In the genomic region with DNA sequence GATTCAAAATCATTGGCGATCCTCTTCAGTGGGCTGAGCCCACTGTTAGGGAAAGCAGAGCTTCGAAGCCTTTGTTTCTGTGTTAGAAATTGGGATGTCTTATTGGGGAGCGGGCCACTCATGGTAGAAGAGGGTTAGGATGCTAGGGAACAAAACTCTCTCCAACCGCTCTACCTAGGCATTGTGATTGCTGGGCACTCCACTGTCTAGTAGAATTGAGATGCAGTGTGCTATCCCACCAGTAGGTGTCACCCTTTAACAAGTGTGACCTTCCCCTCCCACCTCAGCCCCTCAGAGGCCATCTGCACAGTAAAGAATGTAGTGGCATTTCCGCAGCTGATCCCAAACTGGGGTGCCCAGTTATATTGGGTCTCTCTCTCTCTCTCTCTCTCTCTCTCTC, we compare ENCODE assay signal across 8 mouse cellular contexts. TPM values are rescaled to one million over a fixed set of nuclear protein-coding genes. Genes with fewer than 3 reads are reported as not detected.
DNase-seq lines count a peak whose midpoint lies in the region; ATAC-seq and TF ChIP-seq lines count a peak whose summit lies in the region.

No protein-coding gene starts in this region.

- no peak for ATAC-seq in embryonic facial prominence, embryonic 13.5 days (ENCODE audit: insufficient number of reproducible peaks, insufficient read depth, low FRiP score, low TSS enrichment, low read depth)
- peak; percentile 83; the same call in 1 of the 2 replicates for ATAC-seq in kidney, embryonic 14.5 days (ENCODE audit: low FRiP score, low TSS enrichment)
- peak; percentile 73 for ATAC-seq in limb, embryonic 14.5 days (ENCODE audit: low FRiP score, low read depth)
- ATAC-seq in midbrain, postnatal 0 days (ENCODE audit: low FRiP score), result 0 out of 2 replicates have a peak, but pooled peaks have one; percentile 54

- no peak for TF ChIP-seq POLR2A in limb, embryonic 14.5 days (IDR thresholded peaks at IDR 0.05; ENCODE audit: borderline replicate concordance, extremely low read depth, insufficient read depth, insufficient read length)

- H3K36me3 ChIP-seq in embryonic facial prominence, embryonic 13.5 days, result no peaks in the 10 kb centered on the region
- H3K36me3 ChIP-seq in heart, embryonic 10.5 days, result no peaks in the 10 kb centered on the region
- H3K36me3 ChIP-seq in kidney, embryonic 14.5 days (ENCODE audit: control insufficient read depth, insufficient read depth, low read length), result no peaks in the 10 kb centered on the region
- H3K36me3 ChIP-seq in limb, embryonic 14.5 days (ENCODE audit: control insufficient read depth, insufficient read depth, low read length), result no peaks in the 10 kb centered on the region
- H3K36me3 ChIP-seq in midbrain, postnatal 0 days (ENCODE audit: insufficient read depth, low read length), result no peaks in the 10 kb centered on the region

- no peaks in the 10 kb centered on the region; the same call in 1 of the 2 replicates for H3K27me3 ChIP-seq in embryonic facial prominence, embryonic 13.5 days
- 0 out of 2 replicates have a peak, but pooled peaks cover 12% of the 10 kb centered on the region for H3K27me3 ChIP-seq in heart, embryonic 10.5 days (ENCODE audit: insufficient read depth, poor library complexity, severe bottlenecking)
- H3K27me3 ChIP-seq in kidney, embryonic 14.5 days (ENCODE audit: control insufficient read depth, insufficient read depth, low read length), result no peaks in the 10 kb centered on the region
- H3K27me3 ChIP-seq in limb, embryonic 14.5 days (ENCODE audit: control insufficient read depth, insufficient read depth, low read length), result no peaks in the 10 kb centered on the region
- H3K27me3 ChIP-seq in midbrain, postnatal 0 days (ENCODE audit: insufficient read depth, low read length), result no peaks in the 10 kb centered on the region

- WGBS in embryonic facial prominence, embryonic 13.5 days, result 11% methylated on average over 5 of the region's 5 CpGs
- WGBS in heart, embryonic 10.5 days, result 15% methylated on average over 5 of the region's 5 CpGs
- WGBS in kidney, embryonic 14.5 days, result 24% methylated on average over 5 of the region's 5 CpGs
- 12% methylated on average over 5 of the region's 5 CpGs for WGBS in limb, embryonic 14.5 days
- WGBS in midbrain, postnatal 0 days, result 18% methylated on average over 5 of the region's 5 CpGs

- H3K4me1 ChIP-seq in embryonic facial prominence, embryonic 13.5 days, result peaks cover 17% of the 10 kb centered on the region
- peaks cover 6% of the 10 kb centered on the region; the same call in 1 of the 2 replicates for H3K4me1 ChIP-seq in heart, embryonic 10.5 days
- H3K4me1 ChIP-seq in kidney, embryonic 14.5 days (ENCODE audit: control insufficient read depth, insufficient read depth, low read length), result no peaks in the 10 kb centered on the region; the same call in 1 of the 2 replicates
- peaks cover 12% of the 10 kb centered on the region; the same call in 1 of the 2 replicates for H3K4me1 ChIP-seq in limb, embryonic 14.5 days (ENCODE audit: control insufficient read depth, insufficient read depth, low read length)
- no peaks in the 10 kb centered on the region for H3K4me1 ChIP-seq in midbrain, postnatal 0 days (ENCODE audit: insufficient read depth, low read length)

- H3K4me2 ChIP-seq in embryonic facial prominence, embryonic 13.5 days, result peak overlapping the region; percentile 36
- H3K4me2 ChIP-seq in kidney, embryonic 14.5 days (replicated peaks; ENCODE audit: low read depth, low read length), result no peak overlapping the region
- peak overlapping the region; percentile 28 for H3K4me2 ChIP-seq in limb, embryonic 14.5 days (replicated peaks; ENCODE audit: low read depth, low read length, severe bottlenecking)
- H3K4me2 ChIP-seq in midbrain, postnatal 0 days (ENCODE audit: low read depth, low read length, poor library complexity, severe bottlenecking), result no peak overlapping the region

- H3K9ac ChIP-seq in embryonic facial prominence, embryonic 13.5 days, result no peak overlapping the region
- no peak overlapping the region for H3K9ac ChIP-seq in kidney, embryonic 14.5 days (ENCODE audit: low read depth, low read length)
- no peak overlapping the region for H3K9ac ChIP-seq in limb, embryonic 14.5 days (ENCODE audit: low read depth, low read length, severe bottlenecking)
- H3K9ac ChIP-seq in midbrain, postnatal 0 days (replicated peaks; ENCODE audit: low read length, poor library complexity, severe bottlenecking), result no peak overlapping the region

- peak; percentile 91 for TF ChIP-seq CTCF in midbrain, postnatal 0 days (IDR thresholded peaks at IDR 0.05)

- no peak overlapping the region for H3K4me3 ChIP-seq in embryonic facial prominence, embryonic 13.5 days
- H3K4me3 ChIP-seq in heart, embryonic 10.5 days, result no peak overlapping the region
- H3K4me3 ChIP-seq in kidney, embryonic 14.5 days (ENCODE audit: low read length), result no peak overlapping the region
- H3K4me3 ChIP-seq in limb, embryonic 14.5 days (replicated peaks; ENCODE audit: low read length), result no peak overlapping the region
- no peak overlapping the region for H3K4me3 ChIP-seq in midbrain, postnatal 0 days (ENCODE audit: low read depth, low read length)

- peak; percentile 95 for DNase-seq in 3T3-L1 (ENCODE audit: low read depth, low spot score)
- DNase-seq in adrenal gland, postnatal 36 days, result peak; percentile 69 to 82
- peak; percentile 85 for DNase-seq in heart, embryonic 10.5 days (ENCODE audit: low spot score)
- peak; percentile 95 for DNase-seq in limb, embryonic 14.5 days (ENCODE audit: low spot score)
- DNase-seq in midbrain, postnatal 0 days (ENCODE audit: low spot score), result peak; percentile 90
- DNase-seq in spleen, postnatal 36 days (ENCODE audit: low spot score in 2 of 2), result peak; percentile 72 to 78

- H3K9me3 ChIP-seq in embryonic facial prominence, embryonic 13.5 days, result no peaks in the 10 kb centered on the region
- no peaks in the 10 kb centered on the region for H3K9me3 ChIP-seq in heart, embryonic 10.5 days
- no peaks in the 10 kb centered on the region for H3K9me3 ChIP-seq in kidney, embryonic 14.5 days (ENCODE audit: control insufficient read depth, low read length)
- no peaks in the 10 kb centered on the region for H3K9me3 ChIP-seq in limb, embryonic 14.5 days (ENCODE audit: control insufficient read depth, low read length)
- H3K9me3 ChIP-seq in midbrain, postnatal 0 days (ENCODE audit: low read length), result no peaks in the 10 kb centered on the region

- H3K27ac ChIP-seq in embryonic facial prominence, embryonic 13.5 days, result no peak overlapping the region
- H3K27ac ChIP-seq in heart, embryonic 10.5 days, result no peak overlapping the region
- no peak overlapping the region for H3K27ac ChIP-seq in kidney, embryonic 14.5 days (ENCODE audit: low read depth, low read length)
- no peak overlapping the region for H3K27ac ChIP-seq in limb, embryonic 14.5 days (replicated peaks; ENCODE audit: low read depth, low read length)
- no peak overlapping the region for H3K27ac ChIP-seq in midbrain, postnatal 0 days (ENCODE audit: low read depth, low read length)

RNA-seq across cellular contexts. Expression of a gene that starts 52.2 kb away (rescaled TPM):
- total RNA-seq in adrenal gland, postnatal 36 days (2021), result under 1 TPM in 1 of 2 experiments, not detected in 1; 0.16 TPM
- 7.8 and 10.0 TPM in 2 replicates for polyA plus RNA-seq in embryonic facial prominence, embryonic 13.5 days (2015; fragmentation: Nextera tagmentation; extraction: Ambion mirVana)
- 3.0 and 3.9 TPM in 2 replicates for polyA plus RNA-seq in heart, embryonic 10.5 days (2016; fragmentation: Nextera tagmentation; extraction: Ambion mirVana)
- polyA plus RNA-seq in kidney, embryonic 14.5 days (2014; fragmentation: Nextera tagmentation; extraction: Ambion mirVana), result not detected in 2 replicates
- polyA plus RNA-seq in limb, embryonic 14.5 days (2012; rRNA removed), result 3.6 and 3.9 TPM in 2 replicates
- polyA plus RNA-seq in limb, embryonic 14.5 days (2014; fragmentation: Nextera tagmentation; extraction: Ambion mirVana), result 3.1 and 4.6 TPM in 2 replicates
- 0.38 and 1.2 TPM in 2 replicates for total RNA-seq in midbrain, postnatal 0 days (2014; rRNA removed)
- polyA plus RNA-seq in midbrain, postnatal 0 days (2015; fragmentation: Nextera tagmentation; extraction: Ambion mirVana), result 3.1 and 8.4 TPM in 2 replicates

Comparison
In these comparisons a context has a peak if more than half of its experiments do, and no peak if none do; other contexts are left out.
1. H3K4me2 ChIP-seq: peak in embryonic facial prominence, embryonic 13.5 days (single experiment) and limb, embryonic 14.5 days (single experiment); none in kidney, embryonic 14.5 days (single experiment) and midbrain, postnatal 0 days (single experiment).
2. Peak in every context shown above with its lines, with median percentiles within 50 percentile points of each other: DNase-seq.